Comparison of ENCODE assay signal across 12 mouse cellular contexts in genomic region chr11:82579841-82580415, GRCm38 (mm10).
DNase-seq lines count a peak whose midpoint lies in the region; TF ChIP-seq lines count a peak whose summit lies in the region.
"Had no signal": no experiment of that assay in that cellular context is flagged by ENCODE, and none has a peak within 500 bp of the region (broad histone marks: within the 10 kb centered on the region; RNA-seq: fewer than 3 reads in every experiment).

No protein-coding gene starts in this region.

- H3K27me3 ChIP-seq in hindbrain, embryonic 10.5 days (ENCODE audit: insufficient read depth, poor library complexity, severe bottlenecking), result peaks cover 33% of the 10 kb centered on the region
- H3K27me3 ChIP-seq in midbrain, embryonic 10.5 days (ENCODE audit: low read depth, poor library complexity, severe bottlenecking), result peaks cover 33% of the 10 kb centered on the region

- peak; percentile 70 for DNase-seq in retina, postnatal 1 day
- no peak for DNase-seq in retina, embryonic 14.5 days (ENCODE audit: low spot score)
- DNase-seq in hindbrain, embryonic 10.5 days (ENCODE audit: low spot score), result peak; percentile 21
- peak; percentile 37 for DNase-seq in midbrain, embryonic 10.5 days (ENCODE audit: low spot score)
- DNase-seq in heart, adult 11 months, result no peak
- no peak for DNase-seq in lung, postnatal 14 days
- DNase-seq in gastrocnemius, postnatal 4 days (ENCODE audit: low spot score in 2 of 2), result no peak
- no peak for DNase-seq in lung, adult 2 months
- DNase-seq: cerebellum, postnatal 36 days; heart, postnatal 4 days; lung, postnatal 36 days; thymus, adult 18-20 months had no signal

- 23% methylated on average over 7 of the region's 7 CpGs for WGBS in hindbrain, embryonic 10.5 days
- WGBS in midbrain, embryonic 10.5 days, result 11% methylated on average over 7 of the region's 7 CpGs
- WGBS in lung, adult 2 months, result 25% methylated on average over 7 of the region's 7 CpGs

- no peak overlapping the region for H3K4me3 ChIP-seq in hindbrain, embryonic 10.5 days
- no peak overlapping the region for H3K4me3 ChIP-seq in midbrain, embryonic 10.5 days
- H3K4me3 ChIP-seq in lung, adult 2 months (replicated peaks; ENCODE audit: extremely low read depth, low read depth, low read length), result no peak overlapping the region

- H3K36me3 ChIP-seq in hindbrain, embryonic 10.5 days, result no peaks in the 10 kb centered on the region
- H3K36me3 ChIP-seq in midbrain, embryonic 10.5 days, result no peaks in the 10 kb centered on the region

- H3K27ac ChIP-seq in hindbrain, embryonic 10.5 days, result peak overlapping the region; percentile 40; the same call in 1 of the 2 replicates
- H3K27ac ChIP-seq in midbrain, embryonic 10.5 days (replicated peaks), result peak overlapping the region; percentile 58

- peaks cover 14% of the 10 kb centered on the region for H3K4me1 ChIP-seq in hindbrain, embryonic 10.5 days (replicated peaks)
- peaks cover 19% of the 10 kb centered on the region for H3K4me1 ChIP-seq in midbrain, embryonic 10.5 days
- no peaks in the 10 kb centered on the region for H3K4me1 ChIP-seq in lung, adult 2 months (ENCODE audit: control insufficient read depth, insufficient read depth, low read length)

- no peak for TF ChIP-seq POLR2A in lung, adult 2 months (IDR thresholded peaks at IDR 0.05; ENCODE audit: borderline replicate concordance, extremely low read depth, low read depth, low read length)

- TF ChIP-seq CTCF in lung, adult 2 months (IDR thresholded peaks at IDR 0.05; ENCODE audit: insufficient read depth, low read length), result no peak

- H3K9me3 ChIP-seq in hindbrain, embryonic 10.5 days, result no peaks in the 10 kb centered on the region
- no peaks in the 10 kb centered on the region for H3K9me3 ChIP-seq in midbrain, embryonic 10.5 days (replicated peaks)

Comparison
In these comparisons a context has a peak if more than half of its experiments do, and no peak if none do; other contexts are left out.
1. DNase-seq: peak in retina, postnatal 1 day (single experiment), hindbrain, embryonic 10.5 days (single experiment) and midbrain, embryonic 10.5 days (single experiment); none in retina, embryonic 14.5 days (single experiment), heart, adult 11 months (single experiment), lung, postnatal 14 days (single experiment), gastrocnemius, postnatal 4 days (0 of 2) and lung, adult 2 months (single experiment).